Mouse (Mus musculus): Measurements from ENCODE around the gene Chrna5. TPM values are rescaled to one million over a fixed set of nuclear protein-coding genes. Genes with fewer than 3 reads are reported as not detected.

Chrna5 gene
- polyA plus RNA-seq, 1 experiment from 2014 or later = 0.05 TPM

DNA sequence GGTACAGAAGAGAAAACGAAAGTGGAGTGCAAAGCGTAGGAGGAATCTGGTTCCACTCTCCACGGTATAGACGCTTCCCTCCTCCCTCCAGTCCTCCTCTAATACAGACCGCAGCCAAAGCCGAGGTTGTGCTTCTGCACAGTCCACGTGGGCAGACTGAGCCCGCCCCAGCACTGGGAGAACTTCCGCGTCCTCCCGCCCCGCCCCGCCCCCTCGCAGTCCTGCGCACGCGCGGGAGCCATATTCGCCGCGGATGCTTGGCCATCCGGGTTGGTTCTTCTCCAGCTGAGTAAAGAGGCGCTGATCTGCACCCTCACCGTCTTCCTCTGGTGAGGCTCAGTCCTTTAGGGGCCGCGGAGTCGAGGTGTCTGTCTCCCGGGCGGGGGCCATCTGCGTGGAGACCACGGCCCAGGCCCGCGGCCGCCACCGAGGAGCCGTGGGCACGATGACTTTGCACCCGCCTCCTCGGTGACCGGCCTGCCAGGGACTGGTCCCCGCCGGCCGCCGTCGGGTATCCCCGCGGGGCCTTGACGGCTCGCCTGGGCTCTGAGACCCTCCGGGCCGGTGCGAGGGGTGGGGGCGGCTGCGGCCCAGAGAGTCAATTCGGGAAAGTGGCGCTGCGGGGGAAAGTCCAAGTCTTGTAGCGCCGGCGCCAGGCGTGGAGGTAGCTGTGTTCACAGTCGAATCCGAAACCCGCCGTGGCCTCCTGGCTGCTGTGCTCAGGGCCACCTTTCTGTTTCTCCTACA, 29.9 kb upstream of the Chrna5 start, which contains the start of the genes Psma4 and AY074887:
Psma4 (plus strand) TSS at position 216 of the 747 bp plus-strand sequence.
AY074887 (minus strand) TSS at position 424 of the 747 bp plus-strand sequence.
- Histone ChIP-seq H3K4me1 (ENCODE audit: insufficient read depth, low read depth, low read length) (peaks cover 7% of the 10 kb centered on the region; the same call in 1 of the 2 replicates), H3K9ac (replicated peaks; ENCODE audit: low read depth) (peak within 1 kb of the TSS; percentile 75), H3K27me3 (replicated peaks; ENCODE audit: insufficient read depth, low read length) (no peaks in the 10 kb centered on the region), H3K4me3 (ENCODE audit: low read depth, low read length) (peak within 1 kb of the TSS; percentile 90), H3K4me2 (replicated peaks; ENCODE audit: low read depth, low read length) (peak within 1 kb of the TSS; percentile 74), H3K9me3 (ENCODE audit: low read length) (no peaks in the 10 kb centered on the region), H3K27ac (ENCODE audit: low read length) (peak within 1 kb of the TSS; percentile 85), H3K36me3 (ENCODE audit: insufficient read depth, low read length) (peaks cover 12% of the 10 kb centered on the region; the same call in 1 of the 2 replicates)
- peak; percentile 97 for DNase-seq (ENCODE audit: low spot score)
- 2% methylated on average over 49 of the region's 65 CpGs for WGBS
- TF ChIP-seq EP300 (IDR thresholded peaks at IDR 0.05) (no peak), CTCF (IDR thresholded peaks at IDR 0.05) (no peak)
- peak; percentile 100 for ATAC-seq

DNA sequence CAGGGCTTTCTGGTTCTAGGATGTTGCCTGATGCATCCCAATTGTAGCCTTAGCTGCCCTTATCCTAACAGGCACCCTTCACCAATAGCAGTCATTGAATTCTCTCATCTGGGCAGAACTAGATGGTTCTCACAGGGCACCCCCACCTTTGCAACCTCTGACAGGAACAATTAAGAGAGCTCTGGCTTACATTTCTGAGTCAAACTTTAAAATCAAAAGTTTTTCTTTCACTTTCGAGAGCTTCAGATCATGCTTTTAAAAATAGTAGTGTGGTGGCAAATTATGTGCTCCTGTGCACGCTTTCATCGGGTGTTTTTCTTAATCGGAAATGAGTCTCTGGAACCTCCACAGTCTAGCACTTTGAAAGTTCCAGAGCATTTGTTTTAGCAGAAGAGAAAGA, 19.6 kb upstream of the Chrna5 start:
- Histone ChIP-seq H3K9ac (replicated peaks; ENCODE audit: low read depth) (no peak overlapping the region), H3K9me3 (ENCODE audit: low read length) (no peaks in the 10 kb centered on the region), H3K27me3 (replicated peaks; ENCODE audit: insufficient read depth, low read length) (no peaks in the 10 kb centered on the region), H3K4me3 (ENCODE audit: low read depth, low read length) (no peak overlapping the region), H3K4me2 (replicated peaks; ENCODE audit: low read depth, low read length) (no peak overlapping the region), H3K36me3 (ENCODE audit: insufficient read depth, low read length) (peaks cover 9% of the 10 kb centered on the region; the same call in 1 of the 2 replicates), H3K4me1 (ENCODE audit: insufficient read depth, low read depth, low read length) (no peaks in the 10 kb centered on the region), H3K27ac (ENCODE audit: low read length) (no peak overlapping the region)
- TF ChIP-seq EP300 (IDR thresholded peaks at IDR 0.05) (no peak), CTCF (IDR thresholded peaks at IDR 0.05) (no peak)
- ATAC-seq (no peak), DNase-seq (ENCODE audit: low spot score) (no peak)
- 90% methylated on average over 4 of the region's 4 CpGs for WGBS

DNA sequence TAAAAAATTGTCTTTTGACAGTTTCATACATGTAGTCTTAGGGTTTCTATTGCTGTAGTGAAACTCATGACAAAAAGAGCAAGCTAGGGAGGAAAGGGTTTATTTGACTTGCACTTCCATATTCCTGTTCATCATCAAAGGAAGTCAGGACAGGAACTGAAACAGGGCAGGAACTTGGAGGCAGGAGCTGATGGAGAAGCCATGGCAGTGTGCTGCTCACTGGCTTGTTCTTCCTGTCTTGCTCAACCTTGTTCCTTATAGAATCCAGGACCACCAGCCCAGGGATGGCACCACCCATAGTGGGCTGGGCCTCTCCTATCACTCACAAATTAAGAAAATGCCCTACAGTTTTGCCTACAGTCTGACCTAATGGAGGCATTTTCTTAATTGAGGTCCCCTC, 17.0 kb upstream of the Chrna5 start:
- no peak for DNase-seq (ENCODE audit: low spot score)
- no peaks in the 10 kb centered on the region for H3K4me1 ChIP-seq (ENCODE audit: insufficient read depth, low read depth, low read length)
- H3K9ac ChIP-seq (replicated peaks; ENCODE audit: low read depth) = no peak overlapping the region
- no peaks in the 10 kb centered on the region for H3K36me3 ChIP-seq (ENCODE audit: insufficient read depth, low read length)
- no peak overlapping the region for H3K27ac ChIP-seq (ENCODE audit: low read length)
- H3K27me3 ChIP-seq (replicated peaks; ENCODE audit: insufficient read depth, low read length) = no peaks in the 10 kb centered on the region
- H3K4me2 ChIP-seq (replicated peaks; ENCODE audit: low read depth, low read length) = no peak overlapping the region
- H3K4me3 ChIP-seq (ENCODE audit: low read depth, low read length) = no peak overlapping the region
- H3K9me3 ChIP-seq (ENCODE audit: low read length) = no peaks in the 10 kb centered on the region
- TF ChIP-seq EP300 (IDR thresholded peaks at IDR 0.05) = no peak
- no peak for TF ChIP-seq CTCF (IDR thresholded peaks at IDR 0.05)
- ATAC-seq = no peak

DNA sequence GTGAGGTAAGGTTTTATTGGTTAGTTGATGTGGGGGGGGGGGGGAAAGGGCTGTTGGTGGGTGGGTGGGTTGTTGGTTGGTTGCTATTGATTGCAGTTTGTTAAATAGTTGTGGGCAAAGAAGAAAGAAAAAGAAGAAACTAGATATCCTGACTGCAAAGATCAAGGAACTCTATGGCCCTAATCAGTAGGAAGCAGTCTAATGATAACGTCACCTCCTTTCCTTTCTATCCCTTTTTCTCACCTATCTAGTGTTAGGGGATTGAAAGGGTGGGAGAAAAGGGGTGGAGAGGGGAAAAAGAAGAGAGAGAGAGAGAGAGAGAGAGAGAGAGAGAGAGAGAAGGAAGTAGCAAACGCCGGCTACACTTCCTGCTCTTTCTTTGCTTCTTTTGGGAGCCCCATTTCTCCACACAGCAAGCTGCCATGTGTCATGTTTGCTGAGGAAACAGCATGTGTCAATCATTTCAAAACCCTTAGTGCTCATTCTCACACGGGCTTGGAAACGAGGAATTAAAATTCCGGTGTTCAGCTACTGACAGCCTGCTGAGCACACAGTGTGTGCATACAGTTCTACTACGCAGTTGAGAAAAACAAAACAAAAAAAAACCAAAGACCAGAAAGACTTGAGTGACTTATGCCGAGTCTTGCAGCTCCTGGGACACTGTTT, 10.6 kb upstream of the Chrna5 start:
- H3K9me3 ChIP-seq (ENCODE audit: low read length) = no peaks in the 10 kb centered on the region
- H3K36me3 ChIP-seq (ENCODE audit: insufficient read depth, low read length) = no peaks in the 10 kb centered on the region
- no peak overlapping the region for H3K9ac ChIP-seq (replicated peaks; ENCODE audit: low read depth)
- no peaks in the 10 kb centered on the region for H3K4me1 ChIP-seq (ENCODE audit: insufficient read depth, low read depth, low read length)
- TF ChIP-seq EP300 (IDR thresholded peaks at IDR 0.05) = no peak
- TF ChIP-seq CTCF (IDR thresholded peaks at IDR 0.05) = no peak
- ATAC-seq (no peak), DNase-seq (ENCODE audit: low spot score) (no peak)
- H3K4me3 ChIP-seq (ENCODE audit: low read depth, low read length) = no peak overlapping the region
- no peak overlapping the region for H3K4me2 ChIP-seq (replicated peaks; ENCODE audit: low read depth, low read length)
- no peak overlapping the region for H3K27ac ChIP-seq (ENCODE audit: low read length)
- WGBS = 50% methylated on average over 8 of the region's 8 CpGs
- H3K27me3 ChIP-seq (replicated peaks; ENCODE audit: insufficient read depth, low read length) = no peaks in the 10 kb centered on the region

DNA sequence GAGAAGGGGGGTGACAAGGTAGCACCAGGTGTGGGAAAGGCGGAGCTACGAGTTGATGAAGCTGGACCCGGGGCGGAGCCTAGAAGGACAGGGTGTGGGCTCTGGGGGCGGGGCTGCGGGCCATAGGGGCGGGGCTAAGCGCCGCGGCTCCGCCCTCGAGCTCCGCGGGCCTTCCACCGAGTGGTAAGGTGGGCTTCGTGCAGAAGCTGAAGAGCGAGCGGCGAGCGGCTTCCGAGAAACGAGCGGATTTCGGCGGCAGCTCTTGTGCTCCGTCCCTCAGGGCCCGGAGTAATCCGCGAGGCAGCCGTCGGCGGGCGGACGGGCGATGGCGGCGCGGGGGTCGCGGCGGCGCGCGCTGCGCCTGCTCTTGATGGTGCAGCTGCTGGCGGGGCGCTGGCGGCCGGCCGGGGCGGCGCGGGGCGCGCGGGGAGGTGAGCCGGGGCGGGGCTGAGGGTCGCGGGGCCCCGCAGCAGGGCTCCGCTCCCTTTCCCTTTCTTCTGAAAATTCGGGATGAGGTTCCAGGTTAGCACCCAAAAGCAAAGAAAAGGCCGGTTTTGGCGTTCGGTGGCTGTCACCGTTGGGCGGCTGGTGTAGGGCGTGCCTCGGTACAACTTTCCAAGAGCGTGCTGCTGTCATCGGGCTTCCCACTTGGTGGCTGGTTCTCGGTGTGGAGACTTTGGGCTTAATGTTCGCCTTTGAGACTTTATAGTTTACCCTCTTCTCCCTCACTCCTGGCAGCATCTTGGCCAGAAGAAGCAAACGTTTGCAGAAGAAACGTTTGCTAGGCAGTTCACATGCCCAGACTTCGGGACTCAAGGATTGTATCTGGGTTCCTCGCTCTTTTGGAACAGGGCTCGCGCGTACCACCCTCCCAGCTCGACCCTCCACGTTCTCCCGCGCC, 861 bp downstream of the Chrna5 start:
- TF ChIP-seq EP300 (IDR thresholded peaks at IDR 0.05) (no peak), CTCF (IDR thresholded peaks at IDR 0.05) (no peak)
- under 1% methylated on average over 68 of the region's 85 CpGs for WGBS
- peak overlapping the region; percentile 96 for H3K4me2 ChIP-seq (replicated peaks; ENCODE audit: low read depth, low read length)
- no peaks in the 10 kb centered on the region; the same call in 1 of the 2 replicates for H3K4me1 ChIP-seq (ENCODE audit: insufficient read depth, low read depth, low read length)
- H3K27ac ChIP-seq (ENCODE audit: low read length) = no peak overlapping the region
- peak overlapping the region; percentile 56 for H3K4me3 ChIP-seq (ENCODE audit: low read depth, low read length)
- H3K9ac ChIP-seq (replicated peaks; ENCODE audit: low read depth) = no peak overlapping the region
- H3K36me3 ChIP-seq (ENCODE audit: insufficient read depth, low read length) = no peaks in the 10 kb centered on the region
- ATAC-seq = peak; percentile 75
- peak; percentile 61 for DNase-seq (ENCODE audit: low spot score)
- peaks cover 12% of the 10 kb centered on the region for H3K27me3 ChIP-seq (replicated peaks; ENCODE audit: insufficient read depth, low read length)
- H3K9me3 ChIP-seq (ENCODE audit: low read length) = no peaks in the 10 kb centered on the region

DNA sequence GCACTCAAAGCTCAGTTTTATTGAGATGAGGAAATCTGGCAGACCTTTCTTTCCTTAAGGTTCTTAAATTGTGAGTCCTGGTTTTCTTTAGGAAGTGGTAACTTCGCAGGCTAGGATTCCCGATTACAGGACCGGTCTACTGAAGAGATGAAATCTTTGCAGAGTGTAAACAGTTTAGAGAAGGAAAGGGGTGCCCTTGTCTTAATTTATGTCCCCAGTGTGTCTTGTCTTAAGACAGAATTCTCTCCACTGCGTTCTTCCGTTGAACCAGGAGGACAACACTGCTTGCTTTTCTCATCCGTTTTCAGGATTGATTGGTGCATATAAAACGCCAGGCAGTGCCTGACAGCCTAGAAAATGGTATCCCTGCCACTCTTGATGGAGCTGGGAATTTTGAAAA, 1.7 kb downstream of the Chrna5 start:
- no peak for TF ChIP-seq CTCF (IDR thresholded peaks at IDR 0.05)
- TF ChIP-seq EP300 (IDR thresholded peaks at IDR 0.05) = no peak
- ATAC-seq (no peak), DNase-seq (ENCODE audit: low spot score) (no peak)
- Histone ChIP-seq H3K9ac (replicated peaks; ENCODE audit: low read depth) (no peak overlapping the region), H3K27ac (ENCODE audit: low read length) (no peak overlapping the region), H3K9me3 (ENCODE audit: low read length) (no peaks in the 10 kb centered on the region), H3K4me3 (ENCODE audit: low read depth, low read length) (no peak overlapping the region), H3K4me2 (replicated peaks; ENCODE audit: low read depth, low read length) (no peak overlapping the region), H3K36me3 (ENCODE audit: insufficient read depth, low read length) (no peaks in the 10 kb centered on the region), H3K27me3 (replicated peaks; ENCODE audit: insufficient read depth, low read length) (peaks cover 12% of the 10 kb centered on the region), H3K4me1 (ENCODE audit: insufficient read depth, low read depth, low read length) (no peaks in the 10 kb centered on the region; the same call in 1 of the 2 replicates)
- 9% methylated on average over 7 of the region's 7 CpGs for WGBS

Data from lung, postnatal 0 days (tissue).